Mouse (Mus musculus) Patski (cell line): ENCODE measurements at regions not wholly inside any gene's neighbourhood (a gene's known extent, or its start where the extent isn't known, plus 50 kb on each side); places are given as distances from the start of the nearest gene placed in this dataset.

Source experiments
- ATAC-seq: fragments of 100-300 bp; one replicate; pipeline ENCODE4 v1.8.0; 2021
- CTCF ChIA-PET: fragments of 350-600 bp; sonication (Branson Sonifier 250); formaldehyde crosslinking; loops from one replicate; lab custom pipeline; 2022; ENCODE audit warnings: inconsistent platforms; lab: Charles Lee
- POLR2A ChIA-PET: fragments of 350-600 bp; sonication (Branson Sonifier 250); formaldehyde crosslinking; loops from one replicate; lab custom pipeline; 2022; ENCODE audit warnings: antibody characterized with exemption, inconsistent platforms; lab: Charles Lee
- DNase-seq: peaks from one replicate; pipeline ENCODE4 v3.0.0-alpha.2; 2011; ENCODE audit warnings: low read depth, low spot score
- H3K27me3 ChIP-seq: fragments of 371-371 bp; one replicate; pipeline ENCODE4 v1.5.1; 2021
- CTCF ChIP-seq: fragments of 100-300 bp; IDR thresholded peaks from one replicate; pipeline ENCODE4 v1.5.1; 2021
- in situ Hi-C: fragments of 300-500 bp; cut with MboI; formaldehyde crosslinking; loops from 3 replicates; pipeline ENCODE4 v1.11.1; 2018; ENCODE audit warnings: low pct_unique_long_range_greater_than_20kb, mixed read lengths

DNA sequence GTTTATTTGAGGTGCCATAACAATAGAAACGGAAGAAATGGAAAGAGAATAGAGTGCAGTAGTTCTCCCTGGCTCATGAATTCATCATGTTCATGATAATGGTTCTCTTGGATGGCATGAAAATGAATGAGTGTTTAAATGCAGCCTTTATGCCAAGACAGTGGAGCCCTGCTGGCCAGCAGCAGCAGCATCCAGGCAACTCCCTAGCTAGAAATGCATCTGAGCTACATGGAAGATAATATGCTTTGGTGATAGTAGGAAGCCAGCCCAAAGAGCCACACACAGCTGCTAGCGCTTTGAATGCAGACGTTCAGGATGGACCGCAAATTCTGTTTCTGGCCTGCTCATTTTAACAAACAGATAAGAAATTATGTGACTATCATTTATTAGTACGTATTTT lies 60.4 kb upstream of the Thsd7a start:
- no peaks in the 10 kb centered on the region for H3K27me3 ChIP-seq
- DNase-seq (no peak), ATAC-seq (no peak)
- in situ Hi-C loops: no loop called here
- CTCF ChIA-PET: no interaction called here
- POLR2A ChIA-PET: no interaction called here
- TF ChIP-seq CTCF: no peak
